Mouse (Mus musculus): Measurements from ENCODE around the gene Myom3. TPM values are rescaled to one million over a fixed set of nuclear protein-coding genes. Genes with fewer than 3 reads are reported as not detected.
"Not testable (repeated sequence)": the region's sequence is repeated elsewhere in the genome, so short reads cannot be mapped to it uniquely, and the experiment has no call there.

Gene Myom3
- polyA plus RNA-seq (2012; ENCODE audit: insufficient read depth, insufficient read length, missing spikeins), result not detected in 2 replicates

DNA sequence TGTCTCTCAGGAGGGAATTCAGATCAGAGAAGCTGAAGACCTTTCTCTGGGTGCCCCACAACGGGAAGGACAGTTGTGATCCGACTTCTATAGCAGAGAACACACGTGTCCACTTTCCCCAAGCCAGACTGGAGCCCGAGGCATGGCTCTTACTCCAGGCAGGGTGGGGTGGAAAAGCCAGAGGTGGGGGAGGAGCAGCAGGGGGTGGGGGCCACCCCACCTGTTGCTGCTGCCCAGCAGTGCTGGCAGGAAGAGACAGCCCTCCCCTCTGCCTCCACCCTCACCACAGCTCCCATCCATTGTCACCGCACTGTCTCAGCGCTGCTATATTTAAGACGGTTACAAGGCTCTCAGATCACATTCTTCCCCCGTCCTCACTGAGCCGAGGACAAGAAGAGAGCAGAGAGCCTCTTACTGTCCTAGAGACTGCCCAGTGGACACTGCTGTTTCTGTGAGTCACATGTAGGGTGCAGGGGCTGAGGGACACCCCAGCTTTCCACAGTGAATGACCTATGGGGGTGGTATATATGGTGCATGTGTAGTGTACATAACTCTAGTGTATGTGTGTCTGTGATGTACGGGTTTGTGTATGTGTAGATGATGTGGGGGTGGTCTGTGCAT is at the start of gene Myom3:
TSS of gene Myom3 (plus strand) at position 360 of the 621 bp plus-strand sequence.
- H3K4me3 ChIP-seq (ENCODE audit: insufficient read depth, low read length), result no peak within 1 kb of the TSS
- TF ChIP-seq POLR2A (IDR thresholded peaks at IDR 0.05; ENCODE audit: borderline replicate concordance, low read depth, low read length) (no peak), CTCF (IDR thresholded peaks at IDR 0.05; ENCODE audit: low read depth, low read length) (no peak)
- H3K27ac ChIP-seq (ENCODE audit: insufficient read depth, low read depth, low read length), result no peak within 1 kb of the TSS
- H3K4me1 ChIP-seq (ENCODE audit: control insufficient read depth, insufficient read depth, low read length), result no peaks in the 10 kb centered on the region

DNA sequence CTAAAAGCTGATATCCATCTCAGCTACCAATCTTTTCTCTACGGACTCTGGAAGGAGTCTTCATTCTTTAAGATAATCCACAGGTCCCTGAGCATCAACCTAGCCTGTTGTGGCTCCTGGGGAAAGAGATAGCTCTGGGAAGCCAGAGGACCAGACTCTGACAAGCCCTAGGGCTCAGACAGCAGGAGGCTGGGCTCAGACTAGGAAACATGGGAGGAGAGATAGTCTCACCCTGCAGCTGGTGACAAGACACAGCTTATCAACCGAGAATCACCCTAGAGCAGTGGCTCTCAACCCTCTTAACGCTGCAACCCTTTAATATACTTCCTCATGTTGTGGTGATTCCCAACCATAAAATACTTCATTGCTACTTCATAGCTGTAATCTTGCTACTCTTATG is 49.1 kb upstream of the Myom3 start:
- Histone ChIP-seq H3K27ac (ENCODE audit: insufficient read depth, low read depth, low read length) (no peak overlapping the region), H3K4me3 (ENCODE audit: insufficient read depth, low read length) (no peak overlapping the region), H3K4me1 (ENCODE audit: control insufficient read depth, insufficient read depth, low read length) (no peaks in the 10 kb centered on the region)
- TF ChIP-seq POLR2A (IDR thresholded peaks at IDR 0.05; ENCODE audit: borderline replicate concordance, low read depth, low read length) (no peak), CTCF (IDR thresholded peaks at IDR 0.05; ENCODE audit: low read depth, low read length) (no peak)

- Histone ChIP-seq H3K27ac (ENCODE audit: insufficient read depth, low read depth, low read length) (no peak overlapping the region), H3K4me3 (ENCODE audit: insufficient read depth, low read length) (no peak overlapping the region), H3K4me1 (ENCODE audit: control insufficient read depth, insufficient read depth, low read length) (no peaks in the 10 kb centered on the region)
- TF ChIP-seq CTCF (IDR thresholded peaks at IDR 0.05; ENCODE audit: low read depth, low read length), result no peak
- TF ChIP-seq POLR2A (IDR thresholded peaks at IDR 0.05; ENCODE audit: borderline replicate concordance, low read depth, low read length), result no peak
Measured at GRCm38 (mm10) chr4:135714776-135715175, 44.7 kb upstream of the Myom3 start.

GRCm38 (mm10) chr4:135716438-135716837 is 43.1 kb upstream of the Myom3 start:
- not testable (repeated sequence) for H3K27ac ChIP-seq (ENCODE audit: insufficient read depth, low read depth, low read length); H3K4me1 ChIP-seq (ENCODE audit: control insufficient read depth, insufficient read depth, low read length); H3K4me3 ChIP-seq (ENCODE audit: insufficient read depth, low read length)

GRCm38 (mm10) chr4:135722540-135723290 is 36.8 kb upstream of the Myom3 start:
- TF ChIP-seq POLR2A (IDR thresholded peaks at IDR 0.05; ENCODE audit: borderline replicate concordance, low read depth, low read length) (no peak), CTCF (IDR thresholded peaks at IDR 0.05; ENCODE audit: low read depth, low read length) (no peak)
- H3K4me3 ChIP-seq (ENCODE audit: insufficient read depth, low read length), result no peak overlapping the region
- H3K4me1 ChIP-seq (ENCODE audit: control insufficient read depth, insufficient read depth, low read length), result no peaks in the 10 kb centered on the region
- no peak overlapping the region for H3K27ac ChIP-seq (ENCODE audit: insufficient read depth, low read depth, low read length)

GRCm38 (mm10) chr4:135726416-135726815 is 33.1 kb upstream of the Myom3 start:
- Histone ChIP-seq H3K4me3 (ENCODE audit: insufficient read depth, low read length) (no peak overlapping the region), H3K27ac (ENCODE audit: insufficient read depth, low read depth, low read length) (no peak overlapping the region), H3K4me1 (ENCODE audit: control insufficient read depth, insufficient read depth, low read length) (no peaks in the 10 kb centered on the region)
- no peak for TF ChIP-seq CTCF (IDR thresholded peaks at IDR 0.05; ENCODE audit: low read depth, low read length)
- no peak for TF ChIP-seq POLR2A (IDR thresholded peaks at IDR 0.05; ENCODE audit: borderline replicate concordance, low read depth, low read length)

GRCm38 (mm10) chr4:135727817-135728216 is 31.7 kb upstream of the Myom3 start, which contains the start of gene Il22ra1:
Gene Il22ra1, plus strand, starts transcription at chr4:135728172.
- Histone ChIP-seq H3K4me1 (ENCODE audit: control insufficient read depth, insufficient read depth, low read length) (no peaks in the 10 kb centered on the region), H3K4me3 (ENCODE audit: insufficient read depth, low read length) (no peak within 1 kb of the TSS), H3K27ac (ENCODE audit: insufficient read depth, low read depth, low read length) (no peak within 1 kb of the TSS)
- TF ChIP-seq POLR2A (IDR thresholded peaks at IDR 0.05; ENCODE audit: borderline replicate concordance, low read depth, low read length) (no peak), CTCF (IDR thresholded peaks at IDR 0.05; ENCODE audit: low read depth, low read length) (no peak)

DNA sequence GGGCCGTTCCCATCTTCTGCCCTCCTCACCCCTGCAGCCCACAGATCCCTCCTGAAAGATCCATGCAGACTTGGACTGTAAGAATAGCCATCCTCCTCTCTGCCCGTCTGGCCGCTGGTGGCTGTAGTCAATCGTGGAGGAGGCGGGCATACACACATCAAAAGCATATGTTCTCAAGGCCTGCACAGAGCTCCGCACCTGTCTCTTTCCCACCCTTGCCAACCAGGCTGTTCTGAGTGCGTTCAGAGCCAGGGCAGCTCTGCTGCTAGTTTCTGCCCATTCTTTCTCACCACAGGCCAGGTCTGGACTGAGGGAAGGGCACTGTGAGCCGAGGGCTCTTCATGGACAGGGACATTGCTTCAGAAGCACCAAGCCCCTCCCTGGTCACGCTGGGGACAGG is 29.3 kb upstream of the Myom3 start:
- Histone ChIP-seq H3K4me1 (ENCODE audit: control insufficient read depth, insufficient read depth, low read length) (no peaks in the 10 kb centered on the region), H3K27ac (ENCODE audit: insufficient read depth, low read depth, low read length) (no peak overlapping the region)
- TF ChIP-seq POLR2A (IDR thresholded peaks at IDR 0.05; ENCODE audit: borderline replicate concordance, low read depth, low read length) (no peak), CTCF (IDR thresholded peaks at IDR 0.05; ENCODE audit: low read depth, low read length) (no peak)

GRCm38 (mm10) chr4:135730951-135731350 is 28.6 kb upstream of the Myom3 start:
- Histone ChIP-seq H3K4me1 (ENCODE audit: control insufficient read depth, insufficient read depth, low read length) (no peaks in the 10 kb centered on the region), H3K27ac (ENCODE audit: insufficient read depth, low read depth, low read length) (no peak overlapping the region), H3K4me3 (ENCODE audit: insufficient read depth, low read length) (no peak overlapping the region)
- no peak for TF ChIP-seq POLR2A (IDR thresholded peaks at IDR 0.05; ENCODE audit: borderline replicate concordance, low read depth, low read length)

More for the DNA sequence above, 29.3 kb upstream of the Myom3 start:
- H3K4me3 ChIP-seq (ENCODE audit: insufficient read depth, low read length), result no peak overlapping the region

DNA sequence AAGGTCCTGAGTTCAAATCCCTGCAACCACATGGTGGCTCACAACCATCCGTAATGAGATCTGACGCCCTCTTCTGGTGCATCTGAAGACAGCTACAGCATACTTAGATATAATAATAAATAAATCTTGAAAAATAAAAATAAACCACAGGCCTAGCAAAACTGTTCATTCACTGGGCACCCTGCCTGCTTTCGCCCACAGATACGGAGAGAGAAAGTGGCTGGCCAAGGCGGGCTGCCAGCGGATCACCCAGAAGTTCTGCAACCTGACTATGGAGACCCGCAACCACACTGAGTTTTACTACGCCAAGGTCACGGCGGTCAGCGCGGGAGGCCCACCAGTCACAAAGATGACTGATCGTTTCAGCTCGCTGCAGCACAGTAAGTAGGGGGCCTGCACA is 25.6 kb upstream of the Myom3 start:
- no peak for TF ChIP-seq CTCF (IDR thresholded peaks at IDR 0.05; ENCODE audit: low read depth, low read length)
- TF ChIP-seq POLR2A (IDR thresholded peaks at IDR 0.05; ENCODE audit: borderline replicate concordance, low read depth, low read length), result no peak
- H3K4me3 ChIP-seq (ENCODE audit: insufficient read depth, low read length), result no peak overlapping the region

More for the DNA sequence above, 25.6 kb upstream of the Myom3 start:
- Histone ChIP-seq H3K4me1 (ENCODE audit: control insufficient read depth, insufficient read depth, low read length) (no peaks in the 10 kb centered on the region), H3K27ac (ENCODE audit: insufficient read depth, low read depth, low read length) (no peak overlapping the region)

Data from bone marrow macrophage, adult 2 months (primary cell).